Mouse (Mus musculus): Measurements from ENCODE around the gene Bmp7. TPM values are rescaled to one million over a fixed set of nuclear protein-coding genes. Genes with fewer than 3 reads are reported as not detected.
A peak's percentile ranks its signal among the peaks of the same experiment; 100 is the strongest.

Gene Bmp7
- polyA plus RNA-seq, 1 experiment from 2014 or later: 2.7 TPM

DNA sequence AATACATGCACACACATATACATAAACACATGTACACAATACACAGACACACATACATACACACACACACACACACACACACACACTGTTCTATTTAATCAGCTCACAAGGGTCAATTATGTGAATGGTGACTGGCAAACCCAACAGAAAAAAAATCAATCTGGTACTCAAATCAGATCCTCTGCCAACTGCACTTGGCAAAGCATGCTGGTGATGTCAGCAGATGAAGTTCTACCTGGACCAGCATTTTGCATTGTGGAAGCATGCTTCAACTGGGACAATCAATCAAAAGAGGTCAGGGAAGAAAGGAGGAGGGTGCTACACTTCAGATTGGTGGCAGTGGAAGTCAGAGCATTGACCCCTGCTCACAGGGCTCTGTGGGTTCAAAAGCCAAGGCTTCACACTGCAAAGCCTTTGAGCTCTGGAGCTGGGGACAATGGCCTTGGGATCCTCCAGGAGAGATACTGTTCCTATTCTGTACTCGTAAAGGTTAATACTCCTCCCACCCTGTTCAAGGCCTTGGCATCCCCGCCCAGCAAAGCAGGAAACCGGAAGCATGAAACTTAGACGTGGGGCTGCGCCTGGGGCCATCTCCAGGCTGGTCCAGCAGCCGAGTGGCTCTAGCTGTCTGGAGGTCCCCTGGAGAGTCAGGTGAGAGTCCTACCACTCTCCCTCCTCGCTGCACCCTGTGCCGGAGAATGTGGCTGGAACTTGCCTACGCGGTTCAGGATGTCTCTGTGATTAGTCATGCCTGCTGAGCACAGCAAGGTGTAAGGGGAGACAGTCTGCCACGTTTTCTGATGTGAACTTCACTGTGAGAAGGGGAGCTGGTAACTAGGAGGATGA is 99.0 kb downstream of the Bmp7 start:
- Histone ChIP-seq H3K27me3 (ENCODE audit: control insufficient read depth, insufficient read depth, low read depth, low read length) (no peaks in the 10 kb centered on the region), H3K27ac (ENCODE audit: low read length) (no peak overlapping the region), H3K4me2 (ENCODE audit: low read depth, low read length) (no peak overlapping the region), H3K9ac (ENCODE audit: low read depth, low read length) (no peak overlapping the region), H3K9me3 (replicated peaks; ENCODE audit: control insufficient read depth, low read length) (no peaks in the 10 kb centered on the region), H3K36me3 (ENCODE audit: control insufficient read depth, insufficient read depth) (no peaks in the 10 kb centered on the region), H3K4me3 (ENCODE audit: low read depth, low read length) (no peak overlapping the region), H3K4me1 (ENCODE audit: control insufficient read depth, low read depth, low read length) (no peaks in the 10 kb centered on the region)
- no peak for ATAC-seq (ENCODE audit: low read depth)
- 52% methylated on average over 11 of the region's 11 CpGs for WGBS (ENCODE audit: insufficient replicate concordance)

DNA sequence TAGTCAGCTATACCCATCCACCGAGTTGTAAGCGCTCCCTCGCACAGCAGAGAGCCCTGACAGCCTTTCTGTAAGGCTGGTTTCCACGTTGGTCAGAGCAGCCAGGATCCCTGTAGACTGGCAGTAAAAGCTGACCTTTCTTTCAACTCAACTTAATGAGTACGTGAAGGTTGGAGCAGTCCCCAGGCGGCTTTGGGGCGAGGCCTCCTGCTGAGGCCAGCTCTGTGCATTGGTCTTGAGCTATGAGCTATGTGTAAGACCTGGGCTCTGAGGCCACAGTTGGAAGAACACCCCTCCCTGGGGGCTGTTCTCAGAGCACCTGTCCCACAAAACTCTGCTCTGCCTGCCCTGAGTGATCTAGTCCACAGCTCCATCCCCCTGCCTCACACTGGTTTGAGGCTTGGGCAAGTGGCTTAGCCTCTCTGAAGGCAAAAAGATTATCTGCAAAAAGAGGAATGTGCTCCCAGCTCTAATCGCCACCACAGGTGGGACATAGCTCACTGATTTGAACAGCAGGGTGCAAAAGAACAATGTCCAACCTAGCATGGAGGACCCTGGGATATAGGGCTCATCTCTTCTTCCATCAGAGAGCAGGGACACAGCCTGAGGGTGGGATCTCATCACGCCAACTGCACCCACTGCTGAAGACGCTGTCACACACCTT is 100.7 kb downstream of the Bmp7 start:
- Histone ChIP-seq H3K4me2 (ENCODE audit: low read depth, low read length) (no peak overlapping the region), H3K36me3 (ENCODE audit: control insufficient read depth, insufficient read depth) (no peaks in the 10 kb centered on the region), H3K9ac (ENCODE audit: low read depth, low read length) (no peak overlapping the region), H3K27me3 (ENCODE audit: control insufficient read depth, insufficient read depth, low read depth, low read length) (no peaks in the 10 kb centered on the region), H3K4me1 (ENCODE audit: control insufficient read depth, low read depth, low read length) (no peaks in the 10 kb centered on the region), H3K27ac (ENCODE audit: low read length) (no peak overlapping the region), H3K4me3 (ENCODE audit: low read depth, low read length) (no peak overlapping the region), H3K9me3 (replicated peaks; ENCODE audit: control insufficient read depth, low read length) (no peaks in the 10 kb centered on the region)
- no peak for ATAC-seq (ENCODE audit: low read depth)
- 48% methylated on average over 10 of the region's 10 CpGs for WGBS (ENCODE audit: insufficient replicate concordance)

DNA sequence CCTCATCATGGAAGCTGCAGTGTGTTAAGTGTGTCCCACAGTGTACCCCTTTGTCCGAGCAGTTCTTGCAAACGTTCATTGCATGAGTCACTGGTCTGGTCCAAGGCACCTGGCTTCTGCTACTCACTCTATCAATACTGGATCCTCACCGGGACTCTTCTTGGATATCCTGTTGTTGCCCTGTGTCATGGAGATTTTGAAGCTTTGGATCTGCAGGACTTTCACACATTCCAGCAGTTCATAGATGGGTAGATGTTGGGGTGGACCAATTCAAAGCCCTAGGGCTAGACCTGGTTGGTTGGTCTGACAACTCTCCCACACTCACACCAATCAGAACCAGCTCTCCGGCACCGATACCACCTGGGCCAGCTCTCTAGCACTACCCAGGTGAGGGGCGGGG is 103.6 kb downstream of the Bmp7 start:
- Histone ChIP-seq H3K9ac (ENCODE audit: low read depth, low read length) (no peak overlapping the region), H3K27ac (ENCODE audit: low read length) (no peak overlapping the region), H3K4me1 (ENCODE audit: control insufficient read depth, low read depth, low read length) (no peaks in the 10 kb centered on the region), H3K36me3 (ENCODE audit: control insufficient read depth, insufficient read depth) (no peaks in the 10 kb centered on the region), H3K27me3 (ENCODE audit: control insufficient read depth, insufficient read depth, low read depth, low read length) (no peaks in the 10 kb centered on the region), H3K4me3 (ENCODE audit: low read depth, low read length) (no peak overlapping the region), H3K9me3 (replicated peaks; ENCODE audit: control insufficient read depth, low read length) (no peaks in the 10 kb centered on the region), H3K4me2 (ENCODE audit: low read depth, low read length) (no peak overlapping the region)
- 71% methylated on average over 6 of the region's 6 CpGs for WGBS (ENCODE audit: insufficient replicate concordance)
- ATAC-seq (ENCODE audit: low read depth): no peak

GRCm38 (mm10) chr2:172833196-172833595 is 106.9 kb downstream of the Bmp7 start:
- no peak for ATAC-seq (ENCODE audit: low read depth)
- 37% methylated on average over 2 of the region's 2 CpGs for WGBS (ENCODE audit: insufficient replicate concordance)

DNA sequence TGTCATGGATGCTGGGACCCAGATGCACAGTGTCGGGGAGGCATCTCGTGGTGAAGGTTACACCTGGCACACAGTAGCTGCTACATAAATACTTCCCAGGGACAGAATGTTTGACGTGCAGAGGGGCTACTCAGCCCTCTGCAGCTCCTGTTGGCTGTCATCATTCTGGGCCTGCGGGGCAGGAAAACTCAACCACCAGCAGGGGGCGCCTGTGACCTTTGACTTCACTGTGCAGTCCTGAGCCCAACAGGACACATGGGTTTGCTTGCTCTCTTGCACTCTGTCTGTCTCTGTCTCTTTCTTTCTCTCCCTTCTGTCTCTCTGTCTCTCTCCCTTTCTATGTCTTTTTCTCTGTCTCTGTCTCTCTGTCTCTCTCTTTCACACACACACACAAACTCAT is 108.4 kb downstream of the Bmp7 start:
- no peaks in the 10 kb centered on the region for H3K4me1 ChIP-seq (ENCODE audit: control insufficient read depth, low read depth, low read length)
- no peak overlapping the region for H3K9ac ChIP-seq (ENCODE audit: low read depth, low read length)
- ATAC-seq (ENCODE audit: low read depth): 0 out of 2 replicates have a peak, but pooled peaks have one; percentile 44
- H3K36me3 ChIP-seq (ENCODE audit: control insufficient read depth, insufficient read depth): no peaks in the 10 kb centered on the region
- H3K9me3 ChIP-seq (replicated peaks; ENCODE audit: control insufficient read depth, low read length): no peaks in the 10 kb centered on the region
- 15% methylated on average over 5 of the region's 5 CpGs for WGBS (ENCODE audit: insufficient replicate concordance)
- no peak overlapping the region for H3K4me3 ChIP-seq (ENCODE audit: low read depth, low read length)
- H3K27me3 ChIP-seq (ENCODE audit: control insufficient read depth, insufficient read depth, low read depth, low read length): no peaks in the 10 kb centered on the region
- no peak overlapping the region for H3K27ac ChIP-seq (ENCODE audit: low read length)
- H3K4me2 ChIP-seq (ENCODE audit: low read depth, low read length): no peak overlapping the region

More at GRCm38 (mm10) chr2:172833196-172833595, 106.9 kb downstream of the Bmp7 start:
- no peaks in the 10 kb centered on the region for H3K36me3 ChIP-seq (ENCODE audit: control insufficient read depth, insufficient read depth)
- H3K4me3 ChIP-seq (ENCODE audit: low read depth, low read length): no peak overlapping the region
- H3K9ac ChIP-seq (ENCODE audit: low read depth, low read length): no peak overlapping the region
- H3K27me3 ChIP-seq (ENCODE audit: control insufficient read depth, insufficient read depth, low read depth, low read length): no peaks in the 10 kb centered on the region
- H3K27ac ChIP-seq (ENCODE audit: low read length): no peak overlapping the region
- H3K4me2 ChIP-seq (ENCODE audit: low read depth, low read length): no peak overlapping the region
- H3K4me1 ChIP-seq (ENCODE audit: control insufficient read depth, low read depth, low read length): no peaks in the 10 kb centered on the region
- no peaks in the 10 kb centered on the region for H3K9me3 ChIP-seq (replicated peaks; ENCODE audit: control insufficient read depth, low read length)

DNA sequence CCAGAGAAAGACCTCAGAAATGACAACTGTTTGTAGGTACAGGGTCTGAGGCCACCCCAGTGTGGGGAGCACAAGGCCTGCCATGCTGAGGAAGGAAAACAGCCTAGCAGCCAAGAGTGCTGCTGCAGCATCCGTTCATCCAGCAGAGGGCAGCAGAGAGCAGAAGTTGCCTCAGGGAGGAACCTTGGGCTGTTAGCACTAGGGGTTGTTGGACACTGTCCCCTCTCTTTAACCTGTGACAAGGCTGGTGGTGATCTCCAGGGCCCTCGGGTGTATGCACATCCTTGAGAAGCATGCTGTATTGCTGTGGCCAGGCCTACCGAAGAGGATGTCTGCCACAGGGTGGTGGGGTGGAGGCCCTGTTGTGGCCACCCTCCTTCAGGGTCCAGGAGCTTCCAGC is 109.0 kb downstream of the Bmp7 start:
- Histone ChIP-seq H3K4me3 (ENCODE audit: low read depth, low read length) (no peak overlapping the region), H3K4me2 (ENCODE audit: low read depth, low read length) (no peak overlapping the region), H3K9me3 (replicated peaks; ENCODE audit: control insufficient read depth, low read length) (no peaks in the 10 kb centered on the region), H3K4me1 (ENCODE audit: control insufficient read depth, low read depth, low read length) (no peaks in the 10 kb centered on the region), H3K9ac (ENCODE audit: low read depth, low read length) (no peak overlapping the region), H3K27ac (ENCODE audit: low read length) (no peak overlapping the region), H3K27me3 (ENCODE audit: control insufficient read depth, insufficient read depth, low read depth, low read length) (no peaks in the 10 kb centered on the region; the same call in 1 of the 2 replicates), H3K36me3 (ENCODE audit: control insufficient read depth, insufficient read depth) (no peaks in the 10 kb centered on the region)
- peak; percentile 45 for ATAC-seq (ENCODE audit: low read depth)
- 6% methylated on average over 3 of the region's 3 CpGs for WGBS (ENCODE audit: insufficient replicate concordance)

DNA sequence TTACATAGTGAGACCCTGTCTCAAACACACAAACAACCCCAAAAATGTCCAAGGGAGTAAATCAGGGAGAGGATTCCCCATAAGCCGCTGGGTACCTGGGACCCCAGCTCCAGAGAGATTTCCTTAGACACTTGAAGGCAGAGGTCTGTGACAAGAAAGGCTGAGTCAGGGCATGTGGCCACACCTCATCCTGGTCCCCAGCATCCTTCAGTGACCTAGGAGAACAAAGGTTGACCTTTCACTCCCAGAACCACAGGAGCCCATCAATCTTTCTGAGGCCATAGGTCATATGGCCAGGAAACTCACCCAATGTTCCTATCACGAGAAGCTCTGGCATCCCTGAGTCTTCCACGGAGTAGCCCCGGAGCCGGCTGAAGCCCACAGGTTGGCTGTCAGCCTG is 111.9 kb downstream of the Bmp7 start:
- ATAC-seq (ENCODE audit: low read depth): no peak
- Histone ChIP-seq H3K9me3 (replicated peaks; ENCODE audit: control insufficient read depth, low read length) (no peaks in the 10 kb centered on the region), H3K4me1 (ENCODE audit: control insufficient read depth, low read depth, low read length) (no peaks in the 10 kb centered on the region), H3K27me3 (ENCODE audit: control insufficient read depth, insufficient read depth, low read depth, low read length) (peaks cover 9% of the 10 kb centered on the region), H3K4me3 (ENCODE audit: low read depth, low read length) (no peak overlapping the region), H3K4me2 (ENCODE audit: low read depth, low read length) (no peak overlapping the region), H3K9ac (ENCODE audit: low read depth, low read length) (no peak overlapping the region), H3K36me3 (ENCODE audit: control insufficient read depth, insufficient read depth) (no peaks in the 10 kb centered on the region), H3K27ac (ENCODE audit: low read length) (no peak overlapping the region)
- 37% methylated on average over 5 of the region's 5 CpGs for WGBS (ENCODE audit: insufficient replicate concordance)

DNA sequence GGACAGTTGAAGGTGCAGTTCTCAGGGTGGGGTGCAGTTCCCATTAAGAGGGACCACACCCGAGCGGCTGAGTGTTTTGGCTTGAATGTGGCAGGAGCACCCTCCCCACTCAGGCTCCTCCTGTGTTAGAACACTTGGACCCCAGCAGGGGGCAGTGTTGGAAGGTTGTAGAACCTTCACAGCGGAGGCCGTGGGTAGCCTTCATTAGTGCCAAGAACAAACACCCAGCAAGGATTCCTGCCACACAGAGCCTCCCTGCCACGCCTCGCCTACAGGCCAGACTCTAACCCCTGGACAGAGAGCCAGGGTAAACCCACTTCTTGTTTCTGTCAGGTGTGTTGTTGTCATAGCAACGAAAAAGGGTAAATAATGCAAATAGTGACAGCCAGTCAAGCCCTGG is 112.6 kb downstream of the Bmp7 start:
- Histone ChIP-seq H3K27ac (ENCODE audit: low read length) (no peak overlapping the region), H3K4me2 (ENCODE audit: low read depth, low read length) (no peak overlapping the region), H3K9me3 (replicated peaks; ENCODE audit: control insufficient read depth, low read length) (no peaks in the 10 kb centered on the region), H3K27me3 (ENCODE audit: control insufficient read depth, insufficient read depth, low read depth, low read length) (peaks cover 9% of the 10 kb centered on the region), H3K4me3 (ENCODE audit: low read depth, low read length) (no peak overlapping the region), H3K9ac (ENCODE audit: low read depth, low read length) (no peak overlapping the region), H3K4me1 (ENCODE audit: control insufficient read depth, low read depth, low read length) (no peaks in the 10 kb centered on the region), H3K36me3 (ENCODE audit: control insufficient read depth, insufficient read depth) (no peaks in the 10 kb centered on the region)
- ATAC-seq (ENCODE audit: low read depth): no peak
- 38% methylated on average over 7 of the region's 7 CpGs for WGBS (ENCODE audit: insufficient replicate concordance)

- peaks cover 9% of the 10 kb centered on the region for H3K27me3 ChIP-seq (ENCODE audit: control insufficient read depth, insufficient read depth, low read depth, low read length)
Observed at GRCm38 (mm10) chr2:172825785-172826145, 114.4 kb downstream of the Bmp7 start.

More at GRCm38 (mm10) chr2:172825785-172826145, 114.4 kb downstream of the Bmp7 start:
- Histone ChIP-seq H3K4me1 (ENCODE audit: control insufficient read depth, low read depth, low read length) (no peaks in the 10 kb centered on the region), H3K9ac (ENCODE audit: low read depth, low read length) (no peak overlapping the region), H3K36me3 (ENCODE audit: control insufficient read depth, insufficient read depth) (no peaks in the 10 kb centered on the region), H3K9me3 (replicated peaks; ENCODE audit: control insufficient read depth, low read length) (no peaks in the 10 kb centered on the region), H3K4me3 (ENCODE audit: low read depth, low read length) (no peak overlapping the region), H3K27ac (ENCODE audit: low read length) (no peak overlapping the region), H3K4me2 (ENCODE audit: low read depth, low read length) (no peak overlapping the region)
- ATAC-seq (ENCODE audit: low read depth): no peak
- 63% methylated on average over 11 of the region's 11 CpGs for WGBS (ENCODE audit: insufficient replicate concordance)
